Mouse (Mus musculus): ENCODE data around the gene Scube2.

Scube2 gene

GRCm38 (mm10) chr7:109865370-109866229, at the start of gene Scube2:
Gene Scube2, minus strand, starts transcription at chr7:109865679.
- no peak for DNase-seq (ENCODE audit: low spot score)

GRCm38 (mm10) chr7:109906165-109906564, 40.7 kb upstream of the Scube2 start:
- DNase-seq (ENCODE audit: low spot score) = no peak

GRCm38 (mm10) chr7:109900921-109901320, 35.4 kb upstream of the Scube2 start:
- DNase-seq (ENCODE audit: low spot score) = no peak

- DNase-seq (ENCODE audit: low spot score) = no peak
These were observed 33.4 kb upstream of the Scube2 start for GRCm38 (mm10) chr7:109898911-109899310.

- peak; percentile 31 for DNase-seq (ENCODE audit: low spot score)
These were observed 27.1 kb upstream of the Scube2 start for GRCm38 (mm10) chr7:109892530-109892929.

- DNase-seq (ENCODE audit: low spot score) = no peak
These were observed 26.3 kb upstream of the Scube2 start for GRCm38 (mm10) chr7:109891786-109892185.

- DNase-seq (ENCODE audit: low spot score) = no peak
These were observed 24.8 kb upstream of the Scube2 start for GRCm38 (mm10) chr7:109890256-109890655.

GRCm38 (mm10) chr7:109889300-109889699, 23.8 kb upstream of the Scube2 start:
- no peak for DNase-seq (ENCODE audit: low spot score)

- no peak for DNase-seq (ENCODE audit: low spot score)
These were observed 20.8 kb upstream of the Scube2 start for GRCm38 (mm10) chr7:109886249-109886648.

- DNase-seq (ENCODE audit: low spot score) = no peak
These were observed 17.1 kb upstream of the Scube2 start for GRCm38 (mm10) chr7:109882574-109882973.

- no peak for DNase-seq (ENCODE audit: low spot score)
These were observed 16.2 kb upstream of the Scube2 start for GRCm38 (mm10) chr7:109881561-109882099.

GRCm38 (mm10) chr7:109879158-109879557, 13.7 kb upstream of the Scube2 start:
- DNase-seq (ENCODE audit: low spot score) = no peak

GRCm38 (mm10) chr7:109876085-109876484, 10.6 kb upstream of the Scube2 start:
- no peak for DNase-seq (ENCODE audit: low spot score)

- DNase-seq (ENCODE audit: low spot score) = no peak
These were observed 10.1 kb upstream of the Scube2 start for GRCm38 (mm10) chr7:109875598-109875997.

GRCm38 (mm10) chr7:109875033-109875432, 9.6 kb upstream of the Scube2 start:
- DNase-seq (ENCODE audit: low spot score) = no peak

- DNase-seq (ENCODE audit: low spot score) = no peak
These were observed 7.7 kb upstream of the Scube2 start for GRCm38 (mm10) chr7:109873170-109873569.

- no peak for DNase-seq (ENCODE audit: low spot score)
These were observed 5.8 kb upstream of the Scube2 start for GRCm38 (mm10) chr7:109871232-109871631.

GRCm38 (mm10) chr7:109868498-109868897, 3.0 kb upstream of the Scube2 start:
- no peak for DNase-seq (ENCODE audit: low spot score)

GRCm38 (mm10) chr7:109866643-109867042, 1.2 kb upstream of the Scube2 start:
- no peak for DNase-seq (ENCODE audit: low spot score)

- no peak for DNase-seq (ENCODE audit: low spot score)
These were observed 1.9 kb downstream of the Scube2 start for GRCm38 (mm10) chr7:109863561-109863960.

GRCm38 (mm10) chr7:109860162-109860561, 5.3 kb downstream of the Scube2 start:
- no peak for DNase-seq (ENCODE audit: low spot score)

GRCm38 (mm10) chr7:109859354-109859753, 6.1 kb downstream of the Scube2 start:
- no peak for DNase-seq (ENCODE audit: low spot score)

- DNase-seq (ENCODE audit: low spot score) = no peak
These were observed 12.7 kb downstream of the Scube2 start for GRCm38 (mm10) chr7:109852752-109853212.
